Mouse (Mus musculus): ENCODE results near the gene Ar.

- TF ChIP-seq POLR2A (IDR thresholded peaks at IDR 0.05; ENCODE audit: control insufficient read depth, low read depth, low read length) (no peak), CTCF (IDR thresholded peaks at IDR 0.05; ENCODE audit: control insufficient read depth, insufficient read depth, insufficient replicate concordance, low read depth, low read length) (no peak)
These were observed 67.5 kb downstream of the Ar start for GRCm38 (mm10) chrX:98216103-98216502.

Measured in testis, adult 2 months (tissue).